Mouse (Mus musculus) heart, embryonic 16.5 days (tissue): ENCODE measurements around the gene Trmt61a. TPM values are rescaled to one million over a fixed set of nuclear protein-coding genes. Genes with fewer than 3 reads are reported as not detected.
A peak's percentile ranks its signal among the peaks of the same experiment; 100 is the strongest.

Experiments used
- ATAC-seq: fragments of 200-750 bp; cut with Nextera tagmentation; replicated peaks from 2 replicates; pipeline ENCODE4 v1.8.0; 2017; ENCODE audit warnings: moderate number of reproducible peaks; ENCODE audit not compliant: insufficient read depth, low FRiP score; ENCODE audit errors: extremely low read depth
- H3K27ac ChIP-seq: fragments of 300-500 bp; sonication (generic); 2 replicates; pipeline ENCODE4 v1.5.1; 2014; ENCODE audit warnings: mild to moderate bottlenecking, low read length, control low read depth, moderate library complexity
- H3K27me3 ChIP-seq: fragments of 300-500 bp; sonication (generic); 2 replicates; pipeline ENCODE4 v1.6.1; 2014; ENCODE audit warnings: low read length, mixed read lengths; ENCODE audit not compliant: control insufficient read depth, insufficient read depth
- H3K36me3 ChIP-seq: fragments of 300-500 bp; sonication (generic); 2 replicates; pipeline ENCODE4 v1.6.1; 2014; ENCODE audit not compliant: control insufficient read depth, insufficient read depth
- H3K4me1 ChIP-seq: fragments of 300-500 bp; sonication (generic); 2 replicates; pipeline ENCODE4 v1.6.1; 2014; ENCODE audit warnings: low read length, mixed read lengths; ENCODE audit not compliant: control insufficient read depth, insufficient read depth
- H3K4me2 ChIP-seq: fragments of 300-500 bp; sonication (generic); 2 replicates; pipeline ENCODE4 v1.6.1; 2014; ENCODE audit warnings: low read depth, mild to moderate bottlenecking, control low read depth, low read length
- H3K4me3 ChIP-seq: fragments of 300-500 bp; sonication (generic); 2 replicates; pipeline ENCODE4 v1.5.1; 2014; ENCODE audit warnings: mild to moderate bottlenecking, control low read depth, low read length
- H3K9ac ChIP-seq: fragments of 300-500 bp; sonication (generic); 2 replicates; pipeline ENCODE4 v1.6.1; 2014; ENCODE audit warnings: low read length, control low read depth
- H3K9me3 ChIP-seq: fragments of 300-500 bp; sonication (generic); replicated peaks from 2 replicates; pipeline ENCODE4 v1.6.1; 2016; ENCODE audit warnings: low read length; ENCODE audit not compliant: control insufficient read depth
- WGBS: fragments of 180-500 bp; shearing (Covaris S2); extraction: QIAGEN DNeasy Blood & Tissue Kit; methylation state at CpG from one replicate; pipeline ENCODE4 v1.1.7; 2014; 5-methylcytosine and 5-hydroxymethylcytosine counted together
- polyA plus RNA-seq: library from polyadenylated mRNA; unstranded; fragments of >200 nt; fragmentation: Nextera tagmentation; extraction: Ambion mirVana; gene quantifications from 2 replicates; pipeline ENCODE4 v1.2.1, GENCODE M21; 2015

Trmt61a gene
- polyA plus RNA-seq, 1 experiment from 2014 or later: 7.7 TPM

DNA sequence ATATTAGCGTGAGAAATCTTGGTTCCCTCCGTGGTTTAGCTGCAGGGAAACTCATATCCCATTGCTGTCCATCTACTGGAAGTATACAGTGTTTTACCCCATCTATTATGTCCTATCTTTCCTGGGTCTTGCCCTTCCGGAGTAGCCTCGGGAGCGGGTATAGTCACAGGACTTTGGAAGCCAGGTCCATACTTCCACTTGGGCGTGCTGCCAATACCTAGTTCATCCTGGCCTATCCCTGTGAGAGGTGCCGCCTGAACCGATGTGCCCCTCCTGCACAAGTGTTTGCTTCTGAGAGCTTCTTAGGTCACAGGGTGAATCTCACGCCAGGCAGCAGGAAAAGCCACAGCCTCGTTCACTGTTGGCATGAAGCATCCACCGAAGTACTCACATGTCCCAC lies 11.5 kb downstream of the Trmt61a start:
- H3K4me1 ChIP-seq: peaks cover 62% of the 10 kb centered on the region
- no peaks in the 10 kb centered on the region for H3K36me3 ChIP-seq
- no peak overlapping the region for H3K9ac ChIP-seq
- no peak overlapping the region for H3K4me3 ChIP-seq
- H3K4me2 ChIP-seq: no peak overlapping the region
- no peak for ATAC-seq
- 46% methylated on average over 11 of the region's 11 CpGs for WGBS
- no peaks in the 10 kb centered on the region for H3K9me3 ChIP-seq
- H3K27me3 ChIP-seq: no peaks in the 10 kb centered on the region
- H3K27ac ChIP-seq: no peak overlapping the region

GRCm38 (mm10) chr12:111691346-111691872 lies 13.5 kb downstream of the Trmt61a start:
- 20% methylated on average over 5 of the region's 5 CpGs for WGBS
- Histone ChIP-seq H3K27ac (no peak overlapping the region), H3K4me3 (no peak overlapping the region), H3K9ac (peak overlapping the region; percentile 16; the same call in 1 of the 2 replicates), H3K27me3 (no peaks in the 10 kb centered on the region), H3K4me2 (no peak overlapping the region), H3K4me1 (peaks cover 66% of the 10 kb centered on the region), H3K36me3 (no peaks in the 10 kb centered on the region), H3K9me3 (no peaks in the 10 kb centered on the region)
- no peak for ATAC-seq

DNA sequence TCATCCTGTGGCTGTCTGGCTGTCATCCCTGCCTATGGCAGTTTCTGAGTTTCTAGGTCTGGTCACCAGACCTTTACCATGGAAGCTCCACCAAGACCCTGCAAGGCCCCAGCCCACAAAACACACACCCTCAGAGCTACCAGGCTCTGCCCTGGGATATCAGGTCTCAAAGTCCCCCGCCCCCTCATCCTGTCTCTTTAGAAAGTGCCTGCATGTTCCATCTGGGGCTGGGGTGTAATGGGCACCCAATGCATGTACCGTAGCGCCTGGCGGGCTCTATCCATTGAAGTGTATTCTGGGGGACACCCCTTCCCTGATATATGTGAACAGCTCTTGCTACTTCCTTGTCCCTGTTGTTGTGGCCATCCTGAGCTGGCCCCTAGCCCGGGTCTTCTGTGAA lies 15.0 kb downstream of the Trmt61a start:
- no peak overlapping the region for H3K4me2 ChIP-seq
- H3K9ac ChIP-seq: no peak overlapping the region
- no peaks in the 10 kb centered on the region for H3K36me3 ChIP-seq
- no peak for ATAC-seq
- no peaks in the 10 kb centered on the region for H3K9me3 ChIP-seq
- H3K4me3 ChIP-seq: no peak overlapping the region
- WGBS: 87% methylated on average over 5 of the region's 5 CpGs
- peaks cover 51% of the 10 kb centered on the region for H3K4me1 ChIP-seq
- no peaks in the 10 kb centered on the region for H3K27me3 ChIP-seq
- H3K27ac ChIP-seq: no peak overlapping the region

DNA sequence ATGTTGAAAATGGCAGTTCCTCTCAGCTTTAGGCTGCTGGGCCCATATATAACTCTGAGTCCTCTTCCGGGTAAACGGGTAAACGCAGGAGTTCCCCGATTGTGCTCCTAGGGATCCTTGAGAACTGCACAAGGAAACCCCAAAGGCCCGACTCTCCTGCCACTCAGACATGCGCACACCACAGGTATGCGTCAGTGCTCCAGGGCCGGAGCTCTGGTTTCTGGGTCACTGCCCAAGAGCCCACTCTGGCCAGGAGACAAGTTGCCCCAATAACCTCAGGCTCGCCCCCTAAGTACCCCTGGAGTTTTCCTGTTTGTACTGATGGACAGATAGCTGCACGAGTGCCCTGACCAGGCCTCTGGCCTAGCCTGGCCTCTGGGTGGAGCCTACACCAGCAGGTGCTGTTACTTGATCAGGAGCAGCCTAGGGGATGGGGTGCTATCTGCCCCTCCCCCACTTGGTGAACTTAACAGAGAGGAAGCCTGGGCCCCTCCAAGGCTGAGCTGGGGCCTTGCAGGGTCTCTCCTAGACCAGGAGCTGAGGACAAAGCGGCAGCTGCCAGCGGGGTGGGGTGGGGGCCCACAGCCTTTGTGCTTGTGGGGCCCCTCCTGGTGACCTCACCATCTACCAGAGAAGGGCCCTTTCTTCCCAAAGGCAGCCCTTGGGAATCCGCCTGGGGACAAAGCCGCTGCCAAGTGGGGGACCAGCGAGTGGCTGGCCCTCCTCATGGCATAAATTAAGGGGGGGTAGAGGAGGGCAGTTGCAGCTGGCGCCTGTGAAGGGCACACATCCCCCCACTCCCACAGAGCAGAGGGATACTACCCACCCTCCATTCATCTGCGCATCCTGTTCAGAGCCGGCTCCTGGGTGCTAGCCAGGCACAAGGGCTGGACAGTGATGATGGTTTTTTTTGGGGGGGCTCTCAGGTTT lies 15.7 kb downstream of the Trmt61a start:
- no peaks in the 10 kb centered on the region for H3K27me3 ChIP-seq
- peak overlapping the region; percentile 56 for H3K27ac ChIP-seq
- no peaks in the 10 kb centered on the region for H3K36me3 ChIP-seq
- no peaks in the 10 kb centered on the region for H3K9me3 ChIP-seq
- 58% methylated on average over 18 of the region's 18 CpGs for WGBS
- ATAC-seq: peak; percentile 31; the same call in 1 of the 2 replicates
- H3K4me3 ChIP-seq: no peak overlapping the region
- peak overlapping the region; percentile 36; the same call in 1 of the 2 replicates for H3K4me2 ChIP-seq
- H3K4me1 ChIP-seq: peaks cover 45% of the 10 kb centered on the region
- H3K9ac ChIP-seq: peak overlapping the region; percentile 52

- peak; percentile 26 for ATAC-seq
- WGBS: 14% methylated on average over 12 of the region's 12 CpGs
- Histone ChIP-seq H3K9ac (peak overlapping the region; percentile 52), H3K4me1 (peaks cover 39% of the 10 kb centered on the region), H3K9me3 (no peaks in the 10 kb centered on the region), H3K27me3 (no peaks in the 10 kb centered on the region), H3K4me3 (no peak overlapping the region), H3K4me2 (peak overlapping the region; percentile 36), H3K36me3 (no peaks in the 10 kb centered on the region), H3K27ac (peak overlapping the region; percentile 56)
These were observed 16.4 kb downstream of the Trmt61a start for GRCm38 (mm10) chr12:111694271-111694781.

GRCm38 (mm10) chr12:111694880-111695804 lies 17.2 kb downstream of the Trmt61a start:
- Histone ChIP-seq H3K4me3 (no peak overlapping the region), H3K36me3 (no peaks in the 10 kb centered on the region), H3K4me1 (peaks cover 32% of the 10 kb centered on the region), H3K4me2 (no peak overlapping the region), H3K27ac (peak overlapping the region; percentile 32; the same call in 1 of the 2 replicates), H3K9ac (peak overlapping the region; percentile 34; the same call in 1 of the 2 replicates), H3K9me3 (no peaks in the 10 kb centered on the region), H3K27me3 (no peaks in the 10 kb centered on the region)
- WGBS: 68% methylated on average over 13 of the region's 13 CpGs
- ATAC-seq: no peak

DNA sequence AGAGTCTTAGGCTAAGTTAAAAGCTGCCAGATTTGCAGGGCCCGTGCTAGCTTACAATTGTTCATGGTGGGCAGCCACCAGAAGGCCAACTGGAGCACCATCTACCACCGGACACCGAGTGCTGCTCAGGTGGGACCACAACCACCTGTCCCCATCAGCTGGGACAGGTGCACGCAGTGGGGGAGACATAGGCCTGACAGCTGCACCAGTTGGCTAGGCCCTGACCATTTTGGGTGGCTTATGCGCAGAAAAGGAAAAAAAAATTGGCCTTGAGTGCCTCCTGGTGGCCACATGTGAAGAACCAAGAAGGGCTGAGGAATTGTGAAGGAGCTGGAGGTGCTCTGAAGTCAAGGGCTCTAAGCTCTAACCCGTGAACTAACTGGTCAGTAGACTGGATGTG lies 18.3 kb downstream of the Trmt61a start:
- no peaks in the 10 kb centered on the region for H3K9me3 ChIP-seq
- no peaks in the 10 kb centered on the region for H3K36me3 ChIP-seq
- no peak overlapping the region for H3K4me2 ChIP-seq
- H3K4me3 ChIP-seq: no peak overlapping the region
- H3K9ac ChIP-seq: no peak overlapping the region
- no peaks in the 10 kb centered on the region for H3K27me3 ChIP-seq
- no peak for ATAC-seq
- H3K27ac ChIP-seq: no peak overlapping the region
- peaks cover 29% of the 10 kb centered on the region for H3K4me1 ChIP-seq
- 31% methylated on average over 6 of the region's 6 CpGs for WGBS

- Histone ChIP-seq H3K9ac (no peak overlapping the region), H3K4me1 (peaks cover 21% of the 10 kb centered on the region), H3K4me3 (no peak overlapping the region), H3K4me2 (no peak overlapping the region), H3K27ac (no peak overlapping the region), H3K36me3 (no peaks in the 10 kb centered on the region), H3K9me3 (no peaks in the 10 kb centered on the region), H3K27me3 (no peaks in the 10 kb centered on the region)
- 54% methylated on average over 4 of the region's 4 CpGs for WGBS
- no peak for ATAC-seq
These were observed 19.8 kb downstream of the Trmt61a start for GRCm38 (mm10) chr12:111697708-111698107.
